Mouse (Mus musculus) gonadal fat pad, adult 2 months (tissue): Measurements from ENCODE around the gene Prelid1. TPM values are rescaled to one million over a fixed set of nuclear protein-coding genes. Genes with fewer than 3 reads are reported as not detected.

ENCODE experiments used
- DNase-seq: peaks from one replicate; pipeline ENCODE4 v3.0.0-alpha.2; 2012; ENCODE audit warnings: low read depth
- polyA plus RNA-seq: library from polyadenylated mRNA; depleted of rRNA; stranded (reverse); fragments of >200 nt; gene quantifications from 2 replicates; pipeline ENCODE4 v1.2.3, GENCODE M21; 2012; rRNA removed

The Prelid1 gene
- 245 and 271 TPM in 2 replicates for polyA plus RNA-seq

- DNase-seq = no peak
Observed at GRCm38 (mm10) chr13:55319931-55320533, at the start of gene Prelid1. Gene Prelid1 (plus strand): TSS chr13:55320500.

GRCm38 (mm10) chr13:55277203-55277602 is 43.1 kb upstream of the Prelid1 start:
- DNase-seq = no peak

GRCm38 (mm10) chr13:55277646-55278045 is 42.7 kb upstream of the Prelid1 start:
- no peak for DNase-seq

- DNase-seq = no peak
Observed at GRCm38 (mm10) chr13:55288854-55289253, 31.4 kb upstream of the Prelid1 start.

- no peak for DNase-seq
Observed at GRCm38 (mm10) chr13:55296760-55297159, 23.5 kb upstream of the Prelid1 start.

GRCm38 (mm10) chr13:55300913-55301312 is 19.4 kb upstream of the Prelid1 start:
- DNase-seq = no peak

GRCm38 (mm10) chr13:55312028-55312630 is 8.2 kb upstream of the Prelid1 start:
- DNase-seq = no peak

- DNase-seq = no peak
Observed at GRCm38 (mm10) chr13:55313051-55313450, 7.2 kb upstream of the Prelid1 start.

- no peak for DNase-seq
Observed at GRCm38 (mm10) chr13:55314891-55315412, 5.3 kb upstream of the Prelid1 start.

- DNase-seq = no peak
Observed at GRCm38 (mm10) chr13:55318351-55318750, 1.9 kb upstream of the Prelid1 start.

GRCm38 (mm10) chr13:55321434-55322129 is 1.3 kb downstream of the Prelid1 start, which contains the start of gene Rab24:
Gene Rab24 (minus strand): TSS chr13:55321946.
- DNase-seq = no peak

GRCm38 (mm10) chr13:55322130-55322825 is 2.0 kb downstream of the Prelid1 start:
- no peak for DNase-seq

GRCm38 (mm10) chr13:55325596-55325995 is 5.3 kb downstream of the Prelid1 start:
- no peak for DNase-seq

GRCm38 (mm10) chr13:55327169-55327568 is 6.9 kb downstream of the Prelid1 start:
- no peak for DNase-seq

GRCm38 (mm10) chr13:55327633-55328032 is 7.3 kb downstream of the Prelid1 start:
- DNase-seq = peak; percentile 69

GRCm38 (mm10) chr13:55328171-55328570 is 7.9 kb downstream of the Prelid1 start:
- no peak for DNase-seq

GRCm38 (mm10) chr13:55328641-55329040 is 8.3 kb downstream of the Prelid1 start:
- DNase-seq = no peak

GRCm38 (mm10) chr13:55329109-55329682 is 8.9 kb downstream of the Prelid1 start:
- no peak for DNase-seq

- DNase-seq = no peak
Observed at GRCm38 (mm10) chr13:55329683-55330566, 9.6 kb downstream of the Prelid1 start, which contains the start of gene Mxd3. Gene Mxd3 (minus strand): TSS chr13:55329823.

- no peak for DNase-seq
Observed at GRCm38 (mm10) chr13:55330567-55331400, 10.5 kb downstream of the Prelid1 start.
